ENCODE assay signal across 8 mouse cellular contexts in genomic region chr5:140684343-140685148, GRCm38 (mm10). TPM values are rescaled to one million over a fixed set of nuclear protein-coding genes. Genes with fewer than 3 reads are reported as not detected.
A peak's percentile ranks its signal among the peaks of the same experiment; 100 is the strongest.
DNase-seq lines count a peak whose midpoint lies in the region; ATAC-seq lines count a peak whose summit lies in the region.

No protein-coding gene starts in this region.

- H3K4me1 ChIP-seq in forebrain, embryonic 15.5 days: no peaks in the 10 kb centered on the region
- H3K4me1 ChIP-seq in limb, embryonic 11.5 days (ENCODE audit: control insufficient read depth, insufficient read depth, low read length): no peaks in the 10 kb centered on the region
- no peaks in the 10 kb centered on the region for H3K4me1 ChIP-seq in neural tube, embryonic 15.5 days

- peak; percentile 41 to 63 for DNase-seq in heart, postnatal 10 days
- DNase-seq in heart, adult 11 months: no peak
- DNase-seq in B cell, adult 2 months: peak; percentile 72 to 74
- DNase-seq in adipocyte (ENCODE audit: low spot score): peak; percentile 50
- peak; percentile 55 for DNase-seq in limb, embryonic 11.5 days (ENCODE audit: low spot score)
- no peak for DNase-seq in left cerebral cortex, postnatal 36 days (ENCODE audit: low spot score in 2 of 2)

- H3K9me3 ChIP-seq in forebrain, embryonic 15.5 days: no peaks in the 10 kb centered on the region
- no peaks in the 10 kb centered on the region for H3K9me3 ChIP-seq in limb, embryonic 11.5 days (ENCODE audit: control insufficient read depth, low read length)
- no peaks in the 10 kb centered on the region for H3K9me3 ChIP-seq in neural tube, embryonic 15.5 days (replicated peaks)

- no peak overlapping the region for H3K27ac ChIP-seq in forebrain, embryonic 15.5 days (replicated peaks)
- no peak overlapping the region for H3K27ac ChIP-seq in limb, embryonic 11.5 days (replicated peaks; ENCODE audit: low read depth, low read length)
- H3K27ac ChIP-seq in neural tube, embryonic 15.5 days (replicated peaks): no peak overlapping the region

- H3K4me3 ChIP-seq in forebrain, embryonic 15.5 days: no peak overlapping the region
- H3K4me3 ChIP-seq in limb, embryonic 11.5 days (ENCODE audit: low read depth, low read length): no peak overlapping the region
- H3K4me3 ChIP-seq in neural tube, embryonic 15.5 days (replicated peaks): no peak overlapping the region

- intact Hi-C loops in heart, postnatal 10 days (cut with DNase I): loop anchor here (5.0 kb wide), 1 partner anchor 147 kb away; no protein-coding TSS in a partner anchor
- intact Hi-C loops in left cerebral cortex, postnatal 36 days (cut with DNase I): loop anchor here (5.0 kb wide), 1 partner anchor 47 kb away; no protein-coding TSS in a partner anchor

- no peak overlapping the region for H3K4me2 ChIP-seq in forebrain, embryonic 15.5 days (replicated peaks)
- no peak overlapping the region for H3K4me2 ChIP-seq in limb, embryonic 11.5 days (ENCODE audit: low read depth, severe bottlenecking)
- H3K4me2 ChIP-seq in neural tube, embryonic 15.5 days: no peak overlapping the region

- no peaks in the 10 kb centered on the region for H3K27me3 ChIP-seq in forebrain, embryonic 15.5 days
- no peaks in the 10 kb centered on the region for H3K27me3 ChIP-seq in limb, embryonic 11.5 days (ENCODE audit: control insufficient read depth, insufficient read depth, low read length)
- no peaks in the 10 kb centered on the region for H3K27me3 ChIP-seq in neural tube, embryonic 15.5 days (replicated peaks)

- peaks cover 24% of the 10 kb centered on the region for H3K36me3 ChIP-seq in forebrain, embryonic 15.5 days
- H3K36me3 ChIP-seq in limb, embryonic 11.5 days (ENCODE audit: control insufficient read depth, insufficient read depth, low read length): peaks cover 7% of the 10 kb centered on the region; the same call in 1 of the 2 replicates
- peaks cover 35% of the 10 kb centered on the region for H3K36me3 ChIP-seq in neural tube, embryonic 15.5 days

- no peak overlapping the region for H3K9ac ChIP-seq in forebrain, embryonic 15.5 days (replicated peaks)
- H3K9ac ChIP-seq in limb, embryonic 11.5 days (ENCODE audit: low read length): no peak overlapping the region
- H3K9ac ChIP-seq in neural tube, embryonic 15.5 days (replicated peaks): no peak overlapping the region

- peak; percentile 60 for ATAC-seq in forebrain, embryonic 15.5 days (replicated peaks)
- no peak for ATAC-seq in limb, embryonic 11.5 days (ENCODE audit: insufficient number of reproducible peaks, low FRiP score, low TSS enrichment, low read depth)
- ATAC-seq in neural tube, embryonic 15.5 days (ENCODE audit: low FRiP score): peak; percentile 45; the same call in 1 of the 2 replicates

- WGBS in forebrain, embryonic 15.5 days: 61% methylated on average over 16 of the region's 16 CpGs
- WGBS in limb, embryonic 11.5 days: 64% methylated on average over 16 of the region's 16 CpGs
- 59% methylated on average over 16 of the region's 16 CpGs for WGBS in neural tube, embryonic 15.5 days

RNA-seq across cellular contexts. Expression of gene Iqce, which starts 17.6 kb away (rescaled TPM):
- 10 to 100 TPM; 10.5 to 10.9 TPM for total RNA-seq in heart, postnatal 10 days (2021)
- 22.2 and 25.1 TPM in 2 replicates for polyA plus RNA-seq in forebrain, embryonic 15.5 days (2015; fragmentation: Nextera tagmentation; extraction: Ambion mirVana)
- polyA plus RNA-seq in limb, embryonic 11.5 days (2014; fragmentation: Nextera tagmentation; extraction: Ambion mirVana): 15.1 and 22.7 TPM in 2 replicates
- 25.5 and 26.2 TPM in 2 replicates for polyA plus RNA-seq in neural tube, embryonic 15.5 days (2015; fragmentation: Nextera tagmentation; extraction: Ambion mirVana)
- total RNA-seq in left cerebral cortex, postnatal 36 days (2021): 10 to 100 TPM; 44.6 to 60.1 TPM

RNA-seq across cellular contexts. Expression of gene Brat1, which starts 20.3 kb away (rescaled TPM):
- 10 to 100 TPM in 1 of 2 experiments, 1 to 10 TPM in 1; 9.6 to 10.8 TPM for total RNA-seq in heart, postnatal 10 days (2021)
- 26.3 and 28.2 TPM in 2 replicates for polyA plus RNA-seq in forebrain, embryonic 15.5 days (2015; fragmentation: Nextera tagmentation; extraction: Ambion mirVana)
- polyA plus RNA-seq in limb, embryonic 11.5 days (2014; fragmentation: Nextera tagmentation; extraction: Ambion mirVana): 11.7 and 12.0 TPM in 2 replicates
- 25.9 and 26.9 TPM in 2 replicates for polyA plus RNA-seq in neural tube, embryonic 15.5 days (2015; fragmentation: Nextera tagmentation; extraction: Ambion mirVana)
- 10 to 100 TPM; 20.4 to 21.9 TPM for total RNA-seq in left cerebral cortex, postnatal 36 days (2021)

RNA-seq across cellular contexts. Expression of gene Ttyh3, which starts 35.7 kb away (rescaled TPM):
- total RNA-seq in heart, postnatal 10 days (2021): 10 to 100 TPM; 58.4 to 61.4 TPM
- polyA plus RNA-seq in forebrain, embryonic 15.5 days (2015; fragmentation: Nextera tagmentation; extraction: Ambion mirVana): 78.9 and 85.5 TPM in 2 replicates
- 51.4 and 58.3 TPM in 2 replicates for polyA plus RNA-seq in limb, embryonic 11.5 days (2014; fragmentation: Nextera tagmentation; extraction: Ambion mirVana)
- 58.8 and 63.9 TPM in 2 replicates for polyA plus RNA-seq in neural tube, embryonic 15.5 days (2015; fragmentation: Nextera tagmentation; extraction: Ambion mirVana)
- 100 to 1,000 TPM; 257 to 267 TPM for total RNA-seq in left cerebral cortex, postnatal 36 days (2021)

RNA-seq across cellular contexts. Expression of gene Amz1, which starts 39.4 kb away (rescaled TPM):
- under 1 TPM; 0.74 to 0.84 TPM for total RNA-seq in heart, postnatal 10 days (2021)
- 4.4 and 5.3 TPM in 2 replicates for polyA plus RNA-seq in forebrain, embryonic 15.5 days (2015; fragmentation: Nextera tagmentation; extraction: Ambion mirVana)
- 0.52 and 0.71 TPM in 2 replicates for polyA plus RNA-seq in limb, embryonic 11.5 days (2014; fragmentation: Nextera tagmentation; extraction: Ambion mirVana)
- 3.5 and 3.8 TPM in 2 replicates for polyA plus RNA-seq in neural tube, embryonic 15.5 days (2015; fragmentation: Nextera tagmentation; extraction: Ambion mirVana)
- total RNA-seq in left cerebral cortex, postnatal 36 days (2021): 10 to 100 TPM; 16.6 to 24.8 TPM

Comparison
In these comparisons a context has a peak if more than half of its experiments do, and no peak if none do; other contexts are left out.
1. DNase-seq: peak in heart, postnatal 10 days (2 of 2), B cell, adult 2 months (2 of 2), adipocyte (single experiment) and limb, embryonic 11.5 days (single experiment); none in heart, adult 11 months (single experiment) and left cerebral cortex, postnatal 36 days (0 of 2).